Mouse (Mus musculus): Measurements from ENCODE around the gene Cacna1c.

The Cacna1c gene

GRCm38 (mm10) chr6:118538627-118539026, 657.6 kb downstream of the Cacna1c start:
- no peak for DNase-seq

Measured in kidney, adult 18-20 months (tissue).